In the genomic region with DNA sequence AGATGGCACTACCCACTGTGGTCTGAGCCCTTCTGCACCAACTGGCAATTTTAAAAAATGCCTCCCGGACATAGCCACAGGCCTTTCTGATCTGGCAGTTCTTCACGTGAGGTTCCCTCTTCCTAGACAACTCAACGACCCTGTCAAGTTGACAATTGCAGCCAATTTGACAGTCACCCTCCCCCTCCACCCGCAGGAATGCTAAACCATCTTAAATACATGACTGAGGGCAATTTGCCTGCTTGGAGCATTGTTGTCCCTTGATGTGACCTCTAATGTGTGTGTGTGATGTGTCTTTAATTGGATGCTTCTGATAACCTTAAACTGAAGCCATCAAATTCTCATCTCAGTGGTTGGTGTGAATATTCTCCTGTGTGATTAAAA, we compare ENCODE assay signal across 30 mouse cellular contexts. TPM values are rescaled to one million over a fixed set of nuclear protein-coding genes. Genes with fewer than 3 reads are reported as not detected.
DNase-seq lines count a peak whose midpoint lies in the region; ATAC-seq and TF ChIP-seq lines count a peak whose summit lies in the region.
"Had no signal": no experiment of that assay in that cellular context is flagged by ENCODE, and none has a peak within 500 bp of the region (broad histone marks: within the 10 kb centered on the region; RNA-seq: fewer than 3 reads in every experiment).

No protein-coding gene starts in this region.

- H3K36me3 ChIP-seq in embryonic facial prominence, embryonic 11.5 days (replicated peaks; ENCODE audit: control insufficient read depth, insufficient read depth, low read depth, low read length), result no peaks in the 10 kb centered on the region
- no peaks in the 10 kb centered on the region for H3K36me3 ChIP-seq in embryonic facial prominence, embryonic 10.5 days (replicated peaks)
- no peaks in the 10 kb centered on the region for H3K36me3 ChIP-seq in heart, embryonic 13.5 days
- H3K36me3 ChIP-seq in C2C12 (ENCODE audit: control insufficient read depth, insufficient read depth) (no peaks in the 10 kb centered on the region), myocyte (ENCODE audit: control insufficient read depth, insufficient read depth) (no peaks in the 10 kb centered on the region)
- H3K36me3 ChIP-seq: hindbrain, embryonic 12.5 days; intestine, embryonic 15.5 days; liver, embryonic 13.5 days; midbrain, embryonic 12.5 days; neural tube, embryonic 13.5 days had no signal

- no peak for TF ChIP-seq POLR2A in myocyte (IDR thresholded peaks at IDR 0.05; ENCODE audit: insufficient read length, low read depth)

- H3K79me2 ChIP-seq in C2C12 (ENCODE audit: control insufficient read depth, insufficient read depth), result no peaks in the 10 kb centered on the region
- H3K79me2 ChIP-seq in myocyte (ENCODE audit: control insufficient read depth, insufficient read depth), result no peaks in the 10 kb centered on the region

- WGBS in embryonic facial prominence, embryonic 11.5 days, result 34% methylated on average over 4 of the region's 4 CpGs
- 50% methylated on average over 4 of the region's 4 CpGs for WGBS in embryonic facial prominence, embryonic 10.5 days
- WGBS in heart, embryonic 13.5 days, result 25% methylated on average over 4 of the region's 4 CpGs

- intact Hi-C loops in heart, postnatal 25 days (cut with DNase I), result no loop called here

- H3K9ac ChIP-seq in embryonic facial prominence, embryonic 11.5 days (replicated peaks; ENCODE audit: low read length), result no peak overlapping the region
- no peak overlapping the region for H3K9ac ChIP-seq in heart, embryonic 13.5 days
- H3K9ac ChIP-seq: hindbrain, embryonic 12.5 days; intestine, embryonic 15.5 days; liver, embryonic 13.5 days; midbrain, embryonic 12.5 days; neural tube, embryonic 13.5 days had no signal

- H3K4me3 ChIP-seq in embryonic facial prominence, embryonic 11.5 days (ENCODE audit: low read depth, low read length), result no peak overlapping the region
- no peak overlapping the region for H3K4me3 ChIP-seq in embryonic facial prominence, embryonic 10.5 days
- H3K4me3 ChIP-seq in heart, embryonic 13.5 days, result no peak overlapping the region
- no peak overlapping the region for H3K4me3 ChIP-seq in C2C12 (ENCODE audit: insufficient read depth, poor library complexity, severe bottlenecking)
- H3K4me3 ChIP-seq in myocyte, result peak overlapping the region; percentile 2
- H3K4me3 ChIP-seq: hindbrain, embryonic 12.5 days; intestine, embryonic 15.5 days; liver, embryonic 13.5 days; megakaryocyte, embryonic 14.5 days; midbrain, embryonic 12.5 days; neural tube, embryonic 13.5 days had no signal

- H3K4me2 ChIP-seq in embryonic facial prominence, embryonic 11.5 days (ENCODE audit: low read depth, low read length), result no peak overlapping the region
- peak overlapping the region; percentile 18 for H3K4me2 ChIP-seq in heart, embryonic 13.5 days
- H3K4me2 ChIP-seq in myocyte (ENCODE audit: low read depth), result peak overlapping the region; percentile 89
- H3K4me2 ChIP-seq: hindbrain, embryonic 12.5 days; intestine, embryonic 15.5 days; liver, embryonic 13.5 days; midbrain, embryonic 12.5 days; neural tube, embryonic 13.5 days had no signal

- H3K27ac ChIP-seq in embryonic facial prominence, embryonic 11.5 days (replicated peaks; ENCODE audit: low read depth, low read length), result no peak overlapping the region
- H3K27ac ChIP-seq in embryonic facial prominence, embryonic 10.5 days (replicated peaks), result no peak overlapping the region
- H3K27ac ChIP-seq in heart, embryonic 13.5 days (replicated peaks), result peak overlapping the region; percentile 89
- H3K27ac ChIP-seq: hindbrain, embryonic 12.5 days; hindbrain, postnatal 0 days; intestine, embryonic 15.5 days; liver, embryonic 13.5 days; midbrain, embryonic 12.5 days; neural tube, embryonic 13.5 days had no signal

- peak; percentile 18 for DNase-seq in embryonic facial prominence, embryonic 11.5 days (ENCODE audit: low spot score)
- no peak for DNase-seq in embryonic facial prominence, embryonic 10.5 days (ENCODE audit: low spot score)
- DNase-seq in heart, postnatal 25 days (ENCODE audit: low spot score), result no peak
- DNase-seq: adrenal gland, postnatal 14 days; cerebellum, adult 11-12 months; cerebellum, postnatal 25 days; embryo, embryonic 11 days; gastrocnemius, postnatal 14 days; kidney, adult 2 months; kidney, postnatal 36 days; left cerebral cortex, postnatal 4 days; liver, embryonic 13.5 days; lung, adult 18-20 months; lung, postnatal 4 days; right cerebral cortex, postnatal 14 days; thymus, postnatal 4 days had no signal

- H3K27me3 ChIP-seq in embryonic facial prominence, embryonic 11.5 days (ENCODE audit: control insufficient read depth, insufficient read depth, low read length), result no peaks in the 10 kb centered on the region
- no peaks in the 10 kb centered on the region for H3K27me3 ChIP-seq in embryonic facial prominence, embryonic 10.5 days (replicated peaks; ENCODE audit: low read depth, poor library complexity, severe bottlenecking)
- H3K27me3 ChIP-seq in heart, embryonic 13.5 days (replicated peaks), result no peaks in the 10 kb centered on the region
- H3K27me3 ChIP-seq in C2C12 (ENCODE audit: control insufficient read depth, insufficient read depth, insufficient read length) (no peaks in the 10 kb centered on the region), myocyte (ENCODE audit: control insufficient read depth, insufficient read depth, insufficient read length) (no peaks in the 10 kb centered on the region)
- H3K27me3 ChIP-seq: hindbrain, embryonic 12.5 days; intestine, embryonic 15.5 days; liver, embryonic 13.5 days; midbrain, embryonic 12.5 days; neural tube, embryonic 13.5 days had no signal

- no peaks in the 10 kb centered on the region for H3K79me3 ChIP-seq in C2C12 (ENCODE audit: low read depth)

- H3ac ChIP-seq in C2C12 (ENCODE audit: control insufficient read depth, insufficient read length, low read depth) (no peak overlapping the region), myocyte (ENCODE audit: control insufficient read depth, insufficient read length) (no peak overlapping the region)

- H3K9me3 ChIP-seq in embryonic facial prominence, embryonic 11.5 days (replicated peaks; ENCODE audit: control insufficient read depth, low read length), result no peaks in the 10 kb centered on the region
- H3K9me3 ChIP-seq in embryonic facial prominence, embryonic 10.5 days, result no peaks in the 10 kb centered on the region
- H3K9me3 ChIP-seq in heart, embryonic 13.5 days, result no peaks in the 10 kb centered on the region
- H3K9me3 ChIP-seq: hindbrain, embryonic 12.5 days; intestine, embryonic 15.5 days; liver, embryonic 13.5 days; megakaryocyte, embryonic 14.5 days; midbrain, embryonic 12.5 days; neural tube, embryonic 13.5 days had no signal

- H3K4me1 ChIP-seq in embryonic facial prominence, embryonic 11.5 days (ENCODE audit: control insufficient read depth, insufficient read depth, low read length), result no peaks in the 10 kb centered on the region
- peaks cover 15% of the 10 kb centered on the region for H3K4me1 ChIP-seq in embryonic facial prominence, embryonic 10.5 days
- H3K4me1 ChIP-seq in heart, embryonic 13.5 days, result peaks cover 83% of the 10 kb centered on the region
- H3K4me1 ChIP-seq: liver, embryonic 13.5 days; midbrain, embryonic 12.5 days; neural tube, embryonic 13.5 days had no signal

- no peak for TF ChIP-seq CTCF in C2C12 (IDR thresholded peaks at IDR 0.05; ENCODE audit: control insufficient read depth, insufficient read depth, insufficient read length)

- no peak for ATAC-seq in embryonic facial prominence, embryonic 11.5 days (replicated peaks; ENCODE audit: insufficient number of reproducible peaks, low FRiP score, low TSS enrichment, low read depth)
- no peak for ATAC-seq in heart, embryonic 13.5 days (ENCODE audit: extremely low read depth, insufficient number of reproducible peaks, low FRiP score, low TSS enrichment)
- ATAC-seq in erythroblast, adult 5-6 weeks (replicated peaks; ENCODE audit: low FRiP score, poor library complexity, severe bottlenecking), result no peak
- ATAC-seq: forebrain, embryonic 14.5 days; hindbrain, postnatal 0 days; intestine, embryonic 15.5 days; lung, postnatal 0 days had no signal

TF ChIP-seq in C2C12, 6 proteins besides CTCF, POLR2A, EP300 and RAD21:
- TF ChIP-seq CEBPB (IDR thresholded peaks at IDR 0.05; ENCODE audit: low read depth), result no peak
- TF ChIP-seq MYOD1 (IDR thresholded peaks at IDR 0.05; ENCODE audit: control insufficient read depth, insufficient read length, low read depth), result peak; percentile 9

TF ChIP-seq in myocyte, 11 proteins besides CTCF, POLR2A, EP300 and RAD21:
- TF ChIP-seq CEBPB (IDR thresholded peaks at IDR 0.05; ENCODE audit: insufficient read depth, poor library complexity, severe bottlenecking), result no peak
- no peak for TF ChIP-seq TCF3 (IDR thresholded peaks at IDR 0.05; ENCODE audit: insufficient read length, low read depth)
- TF ChIP-seq MYOG (IDR thresholded peaks at IDR 0.05; ENCODE audit: control insufficient read depth in 1 of 3, insufficient read depth in 1 of 3, insufficient read length in 2 of 3, low read depth in 2 of 3), result no peak
- no peak for TF ChIP-seq MAX (IDR thresholded peaks at IDR 0.05; ENCODE audit: low read depth)
- TF ChIP-seq E2F4 (IDR thresholded peaks at IDR 0.05; ENCODE audit: insufficient read depth), result no peak
- TF ChIP-seq REST (IDR thresholded peaks at IDR 0.05; ENCODE audit: insufficient read depth, insufficient read length), result no peak
- no peak for TF ChIP-seq USF1 (IDR thresholded peaks at IDR 0.05; ENCODE audit: low read depth)
- TF ChIP-seq SRF (IDR thresholded peaks at IDR 0.05; ENCODE audit: control insufficient read depth, insufficient read length, low read depth), result no peak
- no peak for TF ChIP-seq MYOD1 (IDR thresholded peaks at IDR 0.05; ENCODE audit: control insufficient read depth in 1 of 3, insufficient read length in 2 of 3, low read depth in 2 of 3)
- TF ChIP-seq POLR2AphosphoS2 (IDR thresholded peaks at IDR 0.05; ENCODE audit: insufficient read length, low read depth), result no peak
- no peak for TF ChIP-seq TCF12 (IDR thresholded peaks at IDR 0.05; ENCODE audit: insufficient read depth, poor library complexity, severe bottlenecking)

RNA-seq across cellular contexts. Expression of gene Lpar3, which starts 55.3 kb away (rescaled TPM):
- polyA plus RNA-seq in embryonic facial prominence, embryonic 11.5 days (2014; fragmentation: Nextera tagmentation; extraction: Ambion mirVana), result 0.88 and 1.3 TPM in 2 replicates
- polyA plus RNA-seq in embryonic facial prominence, embryonic 10.5 days (2016; fragmentation: Nextera tagmentation; extraction: Ambion mirVana), result 0.55 and 0.72 TPM in 2 replicates
- 44.7 and 49.7 TPM in 2 replicates for polyA plus RNA-seq in heart, embryonic 13.5 days (2015; fragmentation: Nextera tagmentation; extraction: Ambion mirVana)
- total RNA-seq in heart, postnatal 25 days (2021), result under 1 TPM; 0.36 to 0.65 TPM
- polyA plus RNA-seq in C2C12 (2012; fragmentation: generic; extraction: Trizol), result 0.25 TPM
- 0.22 TPM for polyA plus RNA-seq in myocyte (2012; fragmentation: generic; extraction: Trizol)
- not detected in 2 replicates for total RNA-seq in erythroblast, adult 5-6 weeks (2015; ENCODE audit: low replicate concordance)
- not detected in 2 replicates for total RNA-seq in erythroblast, adult 5-6 weeks (2017; ENCODE audit: low replicate concordance)
- total RNA-seq: granulocyte monocyte progenitor cell, adult 5-6 weeks; MEL had no signal

Comparison
In these comparisons a context has a peak if more than half of its experiments do, and no peak if none do; other contexts are left out.
1. RNA of gene Lpar3, which starts 55.3 kb away (polyA plus RNA-seq): 44.7 to 49.7 TPM in heart, embryonic 13.5 days; 0.88 to 1.3 TPM in embryonic facial prominence, embryonic 11.5 days, 0.55 to 0.72 TPM in embryonic facial prominence, embryonic 10.5 days, 0.25 TPM in C2C12 (single experiment) and 0.22 TPM in myocyte (single experiment); every median in the first group is over 10 times any median in the second.